Mouse (Mus musculus): Measurements from ENCODE around the gene Mief2. TPM values are rescaled to one million over a fixed set of nuclear protein-coding genes. Genes with fewer than 3 reads are reported as not detected.

Mief2 gene
- polyA plus RNA-seq, 1 experiment from 2014 or later, result 12.9 TPM

DNA sequence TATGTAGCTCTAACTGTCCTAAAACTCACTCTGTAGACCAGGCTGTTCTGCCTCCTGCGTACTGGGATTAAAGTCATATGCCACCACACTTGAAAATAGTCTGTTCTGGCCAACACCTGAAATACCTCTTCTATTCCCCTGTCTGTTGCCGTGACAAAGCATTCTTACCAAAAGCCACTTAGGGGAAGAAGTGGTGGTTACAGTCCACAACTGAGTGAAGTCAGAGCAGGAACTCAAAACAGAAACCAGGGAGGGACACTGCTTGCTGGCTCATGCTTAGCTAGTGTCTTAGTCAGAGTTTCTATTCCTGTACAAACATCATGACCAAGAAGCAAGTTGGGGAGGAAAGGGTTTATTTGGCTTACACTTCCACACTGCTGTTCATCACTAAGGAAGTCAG lies 41.1 kb downstream of the Mief2 start:
- H3K9me3 ChIP-seq (ENCODE audit: control insufficient read depth, low read depth, low read length), result no peaks in the 10 kb centered on the region
- ATAC-seq (ENCODE audit: insufficient number of reproducible peaks, insufficient read depth, low FRiP score, low read depth), result no peak
- no peaks in the 10 kb centered on the region for H3K4me1 ChIP-seq (ENCODE audit: control insufficient read depth, insufficient read depth, low read length)
- H3K27ac ChIP-seq (ENCODE audit: low read length), result no peak overlapping the region
- no peaks in the 10 kb centered on the region for H3K27me3 ChIP-seq (ENCODE audit: control insufficient read depth, insufficient read depth, low read length)
- 81% methylated on average over 2 of the region's 2 CpGs for WGBS
- H3K4me3 ChIP-seq (ENCODE audit: low read depth, low read length), result no peak overlapping the region
- no peak overlapping the region for H3K4me2 ChIP-seq (replicated peaks; ENCODE audit: low read depth, low read length)
- H3K36me3 ChIP-seq (ENCODE audit: control insufficient read depth, insufficient read depth, low read length), result no peaks in the 10 kb centered on the region
- H3K9ac ChIP-seq (replicated peaks; ENCODE audit: low read depth, low read length), result no peak overlapping the region

DNA sequence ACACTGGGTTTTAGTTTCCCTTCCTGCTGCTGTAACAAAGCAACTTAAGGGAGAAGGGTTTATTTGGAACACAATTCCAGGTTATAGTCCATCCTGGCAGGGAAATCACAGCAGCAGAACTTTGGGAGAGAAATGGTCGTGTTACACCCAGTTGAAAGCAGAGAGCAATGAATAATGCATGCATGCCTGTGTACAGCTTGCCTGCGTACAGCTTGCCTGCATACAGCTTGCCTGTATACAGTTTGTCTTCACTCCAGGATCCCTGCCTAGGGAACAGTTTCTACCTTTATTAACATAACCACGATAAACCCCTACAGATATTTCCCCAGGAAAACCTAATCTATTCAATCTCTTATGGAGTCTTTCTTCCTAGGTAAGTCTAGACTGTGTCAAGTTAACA lies 42.6 kb downstream of the Mief2 start:
- Histone ChIP-seq H3K36me3 (ENCODE audit: control insufficient read depth, insufficient read depth, low read length) (no peaks in the 10 kb centered on the region), H3K27me3 (ENCODE audit: control insufficient read depth, insufficient read depth, low read length) (no peaks in the 10 kb centered on the region), H3K9me3 (ENCODE audit: control insufficient read depth, low read depth, low read length) (no peaks in the 10 kb centered on the region), H3K27ac (ENCODE audit: low read length) (no peak overlapping the region), H3K4me1 (ENCODE audit: control insufficient read depth, insufficient read depth, low read length) (peaks cover 6% of the 10 kb centered on the region), H3K9ac (replicated peaks; ENCODE audit: low read depth, low read length) (no peak overlapping the region), H3K4me3 (ENCODE audit: low read depth, low read length) (no peak overlapping the region), H3K4me2 (replicated peaks; ENCODE audit: low read depth, low read length) (no peak overlapping the region)
- WGBS, result 88% methylated on average over 3 of the region's 3 CpGs
- ATAC-seq (ENCODE audit: insufficient number of reproducible peaks, insufficient read depth, low FRiP score, low read depth), result no peak

- Histone ChIP-seq H3K9ac (replicated peaks; ENCODE audit: low read depth, low read length) (no peak overlapping the region), H3K27me3 (ENCODE audit: control insufficient read depth, insufficient read depth, low read length) (no peaks in the 10 kb centered on the region), H3K27ac (ENCODE audit: low read length) (no peak overlapping the region), H3K4me2 (replicated peaks; ENCODE audit: low read depth, low read length) (no peak overlapping the region), H3K4me1 (ENCODE audit: control insufficient read depth, insufficient read depth, low read length) (peaks cover 11% of the 10 kb centered on the region), H3K36me3 (ENCODE audit: control insufficient read depth, insufficient read depth, low read length) (no peaks in the 10 kb centered on the region), H3K9me3 (ENCODE audit: control insufficient read depth, low read depth, low read length) (no peaks in the 10 kb centered on the region), H3K4me3 (ENCODE audit: low read depth, low read length) (no peak overlapping the region)
- 81% methylated on average over 4 of the region's 4 CpGs for WGBS
- no peak for ATAC-seq (ENCODE audit: insufficient number of reproducible peaks, insufficient read depth, low FRiP score, low read depth)
Observed at GRCm38 (mm10) chr11:60772161-60772560, 44.0 kb downstream of the Mief2 start.

- 87% methylated on average over 3 of the region's 3 CpGs for WGBS
- no peak for ATAC-seq (ENCODE audit: insufficient number of reproducible peaks, insufficient read depth, low FRiP score, low read depth)
- H3K9me3 ChIP-seq (ENCODE audit: control insufficient read depth, low read depth, low read length), result no peaks in the 10 kb centered on the region
- no peak overlapping the region for H3K27ac ChIP-seq (ENCODE audit: low read length)
- no peak overlapping the region for H3K4me2 ChIP-seq (replicated peaks; ENCODE audit: low read depth, low read length)
- H3K36me3 ChIP-seq (ENCODE audit: control insufficient read depth, insufficient read depth, low read length), result no peaks in the 10 kb centered on the region
- H3K27me3 ChIP-seq (ENCODE audit: control insufficient read depth, insufficient read depth, low read length), result no peaks in the 10 kb centered on the region
- no peak overlapping the region for H3K4me3 ChIP-seq (ENCODE audit: low read depth, low read length)
- H3K4me1 ChIP-seq (ENCODE audit: control insufficient read depth, insufficient read depth, low read length), result peaks cover 25% of the 10 kb centered on the region
- no peak overlapping the region for H3K9ac ChIP-seq (replicated peaks; ENCODE audit: low read depth, low read length)
Observed at GRCm38 (mm10) chr11:60774158-60774689, 46.0 kb downstream of the Mief2 start.

- Histone ChIP-seq H3K4me3 (ENCODE audit: low read depth, low read length) (no peak overlapping the region), H3K4me2 (replicated peaks; ENCODE audit: low read depth, low read length) (peak overlapping the region; percentile 64; the same call in 1 of the 2 replicates), H3K27me3 (ENCODE audit: control insufficient read depth, insufficient read depth, low read length) (no peaks in the 10 kb centered on the region), H3K27ac (ENCODE audit: low read length) (no peak overlapping the region), H3K4me1 (ENCODE audit: control insufficient read depth, insufficient read depth, low read length) (peaks cover 30% of the 10 kb centered on the region), H3K9ac (replicated peaks; ENCODE audit: low read depth, low read length) (no peak overlapping the region), H3K36me3 (ENCODE audit: control insufficient read depth, insufficient read depth, low read length) (peaks cover 4% of the 10 kb centered on the region; the same call in 1 of the 2 replicates), H3K9me3 (ENCODE audit: control insufficient read depth, low read depth, low read length) (no peaks in the 10 kb centered on the region)
- ATAC-seq (ENCODE audit: insufficient number of reproducible peaks, insufficient read depth, low FRiP score, low read depth), result no peak
- whole genome bisulfite sequencing, result 53% methylated on average over 1 of the region's 1 CpGs
Observed at GRCm38 (mm10) chr11:60774841-60775240, 46.6 kb downstream of the Mief2 start.

GRCm38 (mm10) chr11:60775578-60775977 lies 47.4 kb downstream of the Mief2 start:
- peak overlapping the region; percentile 66 for H3K4me3 ChIP-seq (ENCODE audit: low read depth, low read length)
- H3K27ac ChIP-seq (ENCODE audit: low read length), result no peak overlapping the region
- peaks cover 38% of the 10 kb centered on the region for H3K4me1 ChIP-seq (ENCODE audit: control insufficient read depth, insufficient read depth, low read length)
- no peaks in the 10 kb centered on the region for H3K9me3 ChIP-seq (ENCODE audit: control insufficient read depth, low read depth, low read length)
- H3K4me2 ChIP-seq (replicated peaks; ENCODE audit: low read depth, low read length), result peak overlapping the region; percentile 64
- H3K36me3 ChIP-seq (ENCODE audit: control insufficient read depth, insufficient read depth, low read length), result peaks cover 4% of the 10 kb centered on the region; the same call in 1 of the 2 replicates
- WGBS, result 56% methylated on average over 6 of the region's 6 CpGs
- ATAC-seq (ENCODE audit: insufficient number of reproducible peaks, insufficient read depth, low FRiP score, low read depth), result no peak
- H3K9ac ChIP-seq (replicated peaks; ENCODE audit: low read depth, low read length), result peak overlapping the region; percentile 51; the same call in 1 of the 2 replicates
- H3K27me3 ChIP-seq (ENCODE audit: control insufficient read depth, insufficient read depth, low read length), result no peaks in the 10 kb centered on the region

DNA sequence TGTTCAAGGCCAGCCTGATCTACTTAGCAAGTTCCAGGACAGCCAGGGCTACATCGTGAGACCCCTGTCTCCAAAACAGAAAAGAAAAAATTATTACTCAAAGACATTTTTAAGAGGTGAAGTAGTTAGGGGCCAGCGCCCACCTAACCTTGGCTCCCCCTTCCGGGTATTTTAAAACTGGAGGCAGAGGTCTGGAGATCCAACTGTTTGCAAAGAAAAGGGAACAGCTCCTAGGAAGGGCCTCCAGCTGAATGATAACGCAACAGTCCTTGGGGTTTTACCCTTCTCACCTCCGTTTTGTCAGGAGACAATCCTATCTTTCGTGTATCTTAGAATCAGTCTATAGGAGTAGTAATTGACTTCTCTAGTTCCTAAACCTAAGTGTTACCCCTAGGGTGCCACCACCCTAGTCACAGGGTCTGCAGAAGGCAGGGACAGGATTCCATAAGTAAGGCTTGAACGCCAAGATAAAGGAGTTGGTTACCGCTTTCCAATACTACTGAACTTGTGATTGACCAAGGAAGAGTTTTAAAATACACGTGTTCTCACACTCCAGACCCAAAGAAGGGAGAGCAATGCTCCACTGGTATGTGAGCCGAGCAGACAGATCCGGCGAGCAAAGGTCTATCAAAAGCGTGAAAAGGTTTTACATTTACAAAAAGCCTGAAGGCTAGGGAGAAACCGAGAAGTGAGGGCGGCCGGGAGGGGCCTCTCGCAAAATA lies 48.1 kb downstream of the Mief2 start:
- Histone ChIP-seq H3K36me3 (ENCODE audit: control insufficient read depth, insufficient read depth, low read length) (peaks cover 4% of the 10 kb centered on the region; the same call in 1 of the 2 replicates), H3K27me3 (ENCODE audit: control insufficient read depth, insufficient read depth, low read length) (no peaks in the 10 kb centered on the region), H3K9ac (replicated peaks; ENCODE audit: low read depth, low read length) (peak overlapping the region; percentile 51), H3K4me1 (ENCODE audit: control insufficient read depth, insufficient read depth, low read length) (peaks cover 45% of the 10 kb centered on the region), H3K4me3 (ENCODE audit: low read depth, low read length) (peak overlapping the region; percentile 66), H3K27ac (ENCODE audit: low read length) (peak overlapping the region; percentile 53), H3K4me2 (replicated peaks; ENCODE audit: low read depth, low read length) (peak overlapping the region; percentile 64), H3K9me3 (ENCODE audit: control insufficient read depth, low read depth, low read length) (no peaks in the 10 kb centered on the region)
- no peak for ATAC-seq (ENCODE audit: insufficient number of reproducible peaks, insufficient read depth, low FRiP score, low read depth)
- WGBS, result 4% methylated on average over 17 of the region's 17 CpGs

GRCm38 (mm10) chr11:60776829-60777740 lies 48.9 kb downstream of the Mief2 start, which contains the start of the genes Top3a and Smcr8:
Top3a (minus strand) TSS chr11:60777365.
Smcr8 (plus strand) TSS chr11:60777524.
- Histone ChIP-seq H3K9ac (replicated peaks; ENCODE audit: low read depth, low read length) (peak within 1 kb of the TSS; percentile 51), H3K27me3 (ENCODE audit: control insufficient read depth, insufficient read depth, low read length) (no peaks in the 10 kb centered on the region), H3K4me2 (replicated peaks; ENCODE audit: low read depth, low read length) (peak within 1 kb of the TSS; percentile 89), H3K4me3 (ENCODE audit: low read depth, low read length) (peak within 1 kb of the TSS; percentile 66), H3K9me3 (ENCODE audit: control insufficient read depth, low read depth, low read length) (no peaks in the 10 kb centered on the region), H3K27ac (ENCODE audit: low read length) (peak within 1 kb of the TSS; percentile 53), H3K4me1 (ENCODE audit: control insufficient read depth, insufficient read depth, low read length) (peaks cover 53% of the 10 kb centered on the region), H3K36me3 (ENCODE audit: control insufficient read depth, insufficient read depth, low read length) (peaks cover 4% of the 10 kb centered on the region; the same call in 1 of the 2 replicates)
- peak; percentile 97 for ATAC-seq (ENCODE audit: insufficient number of reproducible peaks, insufficient read depth, low FRiP score, low read depth)
- under 1% methylated on average over 62 of the region's 62 CpGs for WGBS

All from stomach, embryonic 14.5 days (tissue).